Mouse (Mus musculus) midbrain, embryonic 12.5 days (tissue): ENCODE data around the gene Nomo1. TPM values are rescaled to one million over a fixed set of nuclear protein-coding genes. Genes with fewer than 3 reads are reported as not detected.
A peak's percentile ranks its signal among the peaks of the same experiment; 100 is the strongest.

Experiments
- ATAC-seq: fragments of 200-750 bp; cut with Nextera tagmentation; 2 replicates; pipeline ENCODE4 v1.8.0; 2017; ENCODE audit warnings: low read depth, moderate TSS enrichment, moderate library complexity; ENCODE audit not compliant: low FRiP score
- H3K27ac ChIP-seq: fragments of 300-500 bp; sonication (generic); replicated peaks from 2 replicates; pipeline ENCODE4 v1.5.1; 2016; ENCODE audit warnings: mild to moderate bottlenecking
- H3K27me3 ChIP-seq: fragments of 300-500 bp; sonication (generic); 2 replicates; pipeline ENCODE4 v1.6.1; 2016; ENCODE audit warnings: mild to moderate bottlenecking
- H3K36me3 ChIP-seq: fragments of 300-500 bp; sonication (generic); 2 replicates; pipeline ENCODE4 v1.6.1; 2016
- H3K4me1 ChIP-seq: fragments of 300-500 bp; sonication (generic); 2 replicates; pipeline ENCODE4 v1.6.1; 2016
- H3K4me2 ChIP-seq: fragments of 300-500 bp; sonication (generic); replicated peaks from 2 replicates; pipeline ENCODE4 v1.6.1; 2016; ENCODE audit warnings: mild to moderate bottlenecking, moderate library complexity
- H3K4me3 ChIP-seq: fragments of 300-500 bp; sonication (generic); 2 replicates; pipeline ENCODE4 v1.5.1; 2016; ENCODE audit warnings: mild to moderate bottlenecking
- H3K9ac ChIP-seq: fragments of 300-500 bp; sonication (generic); replicated peaks from 2 replicates; pipeline ENCODE4 v1.6.1; 2016; ENCODE audit warnings: mild to moderate bottlenecking, moderate library complexity
- H3K9me3 ChIP-seq: fragments of 300-500 bp; sonication (generic); 2 replicates; pipeline ENCODE4 v1.6.1; 2016; ENCODE audit warnings: mild to moderate bottlenecking
- WGBS: fragments of 180-500 bp; shearing (Covaris S2); methylation state at CpG from one replicate; pipeline ENCODE4 v1.1.7; 2016; 5-methylcytosine and 5-hydroxymethylcytosine counted together
- polyA plus RNA-seq: library from polyadenylated mRNA; unstranded; fragments of >200 nt; fragmentation: Nextera tagmentation; extraction: Ambion mirVana; gene quantifications from 2 replicates; pipeline ENCODE4 v1.2.1, GENCODE M21; 2016

Nomo1 gene
- polyA plus RNA-seq, 1 experiment from 2014 or later: 30.2 TPM

- H3K4me2 ChIP-seq: no peak overlapping the region
- H3K27me3 ChIP-seq: peaks cover 18% of the 10 kb centered on the region
- H3K9me3 ChIP-seq: 0 out of 2 replicates have a peak, but pooled peaks cover 7% of the 10 kb centered on the region
- H3K27ac ChIP-seq: no peak overlapping the region
- peaks cover 37% of the 10 kb centered on the region for H3K36me3 ChIP-seq
- no peak for ATAC-seq
- no peak overlapping the region for H3K4me3 ChIP-seq
- no peaks in the 10 kb centered on the region for H3K4me1 ChIP-seq
- 89% methylated on average over 6 of the region's 6 CpGs for WGBS
- no peak overlapping the region for H3K9ac ChIP-seq
These were observed 52.9 kb downstream of the Nomo1 start for GRCm38 (mm10) chr7:46086378-46086777.

GRCm38 (mm10) chr7:46088241-46088640 lies 54.7 kb downstream of the Nomo1 start:
- peaks cover 29% of the 10 kb centered on the region for H3K27me3 ChIP-seq
- H3K27ac ChIP-seq: no peak overlapping the region
- H3K4me2 ChIP-seq: no peak overlapping the region
- 92% methylated on average over 6 of the region's 6 CpGs for WGBS
- H3K9me3 ChIP-seq: 0 out of 2 replicates have a peak, but pooled peaks cover 7% of the 10 kb centered on the region
- H3K36me3 ChIP-seq: peaks cover 18% of the 10 kb centered on the region
- no peak for ATAC-seq
- peaks cover 7% of the 10 kb centered on the region for H3K4me1 ChIP-seq
- H3K4me3 ChIP-seq: no peak overlapping the region
- H3K9ac ChIP-seq: no peak overlapping the region

- H3K4me3 ChIP-seq: no peak overlapping the region
- H3K27me3 ChIP-seq: peaks cover 70% of the 10 kb centered on the region
- 14% methylated on average over 8 of the region's 8 CpGs for WGBS
- no peak overlapping the region for H3K27ac ChIP-seq
- H3K36me3 ChIP-seq: no peaks in the 10 kb centered on the region
- H3K4me2 ChIP-seq: no peak overlapping the region
- ATAC-seq: no peak
- peaks cover 7% of the 10 kb centered on the region for H3K4me1 ChIP-seq
- H3K9me3 ChIP-seq: 0 out of 2 replicates have a peak, but pooled peaks cover 7% of the 10 kb centered on the region
- no peak overlapping the region for H3K9ac ChIP-seq
These were observed 59.3 kb downstream of the Nomo1 start for GRCm38 (mm10) chr7:46092803-46093202.

- peaks cover 78% of the 10 kb centered on the region for H3K27me3 ChIP-seq
- WGBS: 2% methylated on average over 4 of the region's 4 CpGs
- no peak for ATAC-seq
These were observed 62.6 kb downstream of the Nomo1 start for GRCm38 (mm10) chr7:46096136-46096535.

GRCm38 (mm10) chr7:46097319-46097783 lies 63.9 kb downstream of the Nomo1 start:
- H3K36me3 ChIP-seq: no peaks in the 10 kb centered on the region
- no peak overlapping the region for H3K4me2 ChIP-seq
- peaks cover 69% of the 10 kb centered on the region for H3K27me3 ChIP-seq
- WGBS: 70% methylated on average over 4 of the region's 4 CpGs
- no peak overlapping the region for H3K9ac ChIP-seq
- no peak for ATAC-seq
- no peak overlapping the region for H3K27ac ChIP-seq
- peaks cover 11% of the 10 kb centered on the region for H3K4me1 ChIP-seq
- no peak overlapping the region for H3K4me3 ChIP-seq
- no peaks in the 10 kb centered on the region for H3K9me3 ChIP-seq

More at GRCm38 (mm10) chr7:46096136-46096535, 62.6 kb downstream of the Nomo1 start:
- Histone ChIP-seq H3K4me3 (no peak overlapping the region), H3K4me1 (peaks cover 11% of the 10 kb centered on the region), H3K36me3 (no peaks in the 10 kb centered on the region), H3K4me2 (no peak overlapping the region), H3K9me3 (no peaks in the 10 kb centered on the region), H3K27ac (no peak overlapping the region), H3K9ac (no peak overlapping the region)

GRCm38 (mm10) chr7:46098221-46098918 lies 64.9 kb downstream of the Nomo1 start:
- H3K36me3 ChIP-seq: no peaks in the 10 kb centered on the region
- no peak overlapping the region for H3K4me2 ChIP-seq
- WGBS: 89% methylated on average over 19 of the region's 19 CpGs
- peaks cover 70% of the 10 kb centered on the region for H3K27me3 ChIP-seq
- no peak overlapping the region for H3K27ac ChIP-seq
- H3K9ac ChIP-seq: no peak overlapping the region
- 0 out of 2 replicates have a peak, but pooled peaks cover 4% of the 10 kb centered on the region for H3K4me1 ChIP-seq
- H3K4me3 ChIP-seq: no peak overlapping the region
- no peak for ATAC-seq
- H3K9me3 ChIP-seq: no peaks in the 10 kb centered on the region

- no peak overlapping the region for H3K9ac ChIP-seq
- H3K4me2 ChIP-seq: no peak overlapping the region
- H3K4me1 ChIP-seq: 0 out of 2 replicates have a peak, but pooled peaks cover 4% of the 10 kb centered on the region
- H3K27me3 ChIP-seq: peaks cover 66% of the 10 kb centered on the region
- no peaks in the 10 kb centered on the region for H3K36me3 ChIP-seq
- no peak overlapping the region for H3K27ac ChIP-seq
- WGBS: 95% methylated on average over 19 of the region's 19 CpGs
- H3K9me3 ChIP-seq: no peaks in the 10 kb centered on the region
- ATAC-seq: no peak
- H3K4me3 ChIP-seq: no peak overlapping the region
These were observed 65.4 kb downstream of the Nomo1 start for GRCm38 (mm10) chr7:46098919-46099286.

GRCm38 (mm10) chr7:46099682-46100081 lies 66.2 kb downstream of the Nomo1 start:
- peak overlapping the region; percentile 61; the same call in 1 of the 2 replicates for H3K4me3 ChIP-seq
- H3K27ac ChIP-seq: no peak overlapping the region
- no peaks in the 10 kb centered on the region for H3K9me3 ChIP-seq
- peaks cover 58% of the 10 kb centered on the region for H3K27me3 ChIP-seq
- H3K9ac ChIP-seq: no peak overlapping the region
- H3K4me1 ChIP-seq: 0 out of 2 replicates have a peak, but pooled peaks cover 4% of the 10 kb centered on the region
- H3K4me2 ChIP-seq: peak overlapping the region; percentile 68
- WGBS: 87% methylated on average over 13 of the region's 13 CpGs
- ATAC-seq: 0 out of 2 replicates have a peak, but pooled peaks have one; percentile 4
- H3K36me3 ChIP-seq: no peaks in the 10 kb centered on the region

- Histone ChIP-seq H3K27ac (no peak within 1 kb of the TSS), H3K4me3 (peak within 1 kb of the TSS; percentile 61), H3K36me3 (no peaks in the 10 kb centered on the region), H3K9ac (peak within 1 kb of the TSS; percentile 56), H3K4me1 (0 out of 2 replicates have a peak, but pooled peaks cover 4% of the 10 kb centered on the region), H3K27me3 (peaks cover 50% of the 10 kb centered on the region), H3K9me3 (no peaks in the 10 kb centered on the region), H3K4me2 (peak within 1 kb of the TSS; percentile 68)
- under 1% methylated on average over 28 of the region's 34 CpGs for whole genome bisulfite sequencing
- peak; percentile 80 for ATAC-seq
These were observed 67.1 kb downstream of the Nomo1 start, which contains the start of gene Kcnj11 for GRCm38 (mm10) chr7:46100563-46100962. Kcnj11 (minus strand) TSS chr7:46100764.

GRCm38 (mm10) chr7:46103075-46103591 lies 69.6 kb downstream of the Nomo1 start:
- Histone ChIP-seq H3K9ac (no peak overlapping the region), H3K27me3 (peaks cover 26% of the 10 kb centered on the region), H3K9me3 (no peaks in the 10 kb centered on the region), H3K4me2 (no peak overlapping the region), H3K36me3 (no peaks in the 10 kb centered on the region), H3K4me3 (no peak overlapping the region), H3K27ac (no peak overlapping the region), H3K4me1 (0 out of 2 replicates have a peak, but pooled peaks cover 4% of the 10 kb centered on the region)
- no peak for ATAC-seq
- WGBS: 79% methylated on average over 8 of the region's 8 CpGs

GRCm38 (mm10) chr7:46103771-46104170 lies 70.3 kb downstream of the Nomo1 start:
- Histone ChIP-seq H3K27ac (no peak overlapping the region), H3K27me3 (peaks cover 20% of the 10 kb centered on the region), H3K9ac (no peak overlapping the region), H3K9me3 (no peaks in the 10 kb centered on the region), H3K4me2 (no peak overlapping the region), H3K36me3 (no peaks in the 10 kb centered on the region), H3K4me3 (no peak overlapping the region), H3K4me1 (0 out of 2 replicates have a peak, but pooled peaks cover 4% of the 10 kb centered on the region)
- WGBS: 89% methylated on average over 8 of the region's 8 CpGs
- ATAC-seq: no peak

GRCm38 (mm10) chr7:46104256-46104915 lies 70.9 kb downstream of the Nomo1 start:
- WGBS: 86% methylated on average over 27 of the region's 27 CpGs
- no peak overlapping the region for H3K9ac ChIP-seq
- H3K4me2 ChIP-seq: no peak overlapping the region

More at GRCm38 (mm10) chr7:46104256-46104915, 70.9 kb downstream of the Nomo1 start:
- no peaks in the 10 kb centered on the region for H3K36me3 ChIP-seq
- no peak overlapping the region for H3K27ac ChIP-seq
- H3K27me3 ChIP-seq: peaks cover 14% of the 10 kb centered on the region
- H3K9me3 ChIP-seq: no peaks in the 10 kb centered on the region
- ATAC-seq: no peak
- no peak overlapping the region for H3K4me3 ChIP-seq
- H3K4me1 ChIP-seq: 0 out of 2 replicates have a peak, but pooled peaks cover 4% of the 10 kb centered on the region
